ENCODE assay signal across 8 mouse cellular contexts in genomic region chr12:3810455-3810854, GRCm38 (mm10). TPM values are rescaled to one million over a fixed set of nuclear protein-coding genes. Genes with fewer than 3 reads are reported as not detected.
DNase-seq lines count a peak whose midpoint lies in the region; ATAC-seq and TF ChIP-seq lines count a peak whose summit lies in the region.
"Had no signal": no experiment of that assay in that cellular context is flagged by ENCODE, and none has a peak within 500 bp of the region (broad histone marks: within the 10 kb centered on the region; RNA-seq: fewer than 3 reads in every experiment).

No protein-coding gene starts in this region.

- H3K36me3 ChIP-seq in hindbrain, embryonic 13.5 days = no peaks in the 10 kb centered on the region
- no peaks in the 10 kb centered on the region for H3K36me3 ChIP-seq in hindbrain, embryonic 12.5 days
- no peaks in the 10 kb centered on the region for H3K36me3 ChIP-seq in lung, embryonic 16.5 days (ENCODE audit: control insufficient read depth, insufficient read depth, low read length)
- H3K36me3 ChIP-seq in intestine, postnatal 0 days (ENCODE audit: control insufficient read depth, insufficient read depth) = 0 out of 2 replicates have a peak, but pooled peaks cover 3% of the 10 kb centered on the region
- 0 out of 2 replicates have a peak, but pooled peaks cover 5% of the 10 kb centered on the region for H3K36me3 ChIP-seq in stomach, embryonic 15.5 days

- ATAC-seq in hindbrain, embryonic 13.5 days (ENCODE audit: low FRiP score) = no peak
- no peak for ATAC-seq in hindbrain, embryonic 12.5 days (ENCODE audit: low FRiP score)
- no peak for ATAC-seq in lung, embryonic 16.5 days (ENCODE audit: low read depth)
- no peak for ATAC-seq in intestine, postnatal 0 days
- no peak for ATAC-seq in stomach, embryonic 15.5 days (ENCODE audit: insufficient read depth, low FRiP score, low read depth)

- H3K4me1 ChIP-seq in hindbrain, embryonic 13.5 days (replicated peaks) = peaks cover 64% of the 10 kb centered on the region
- H3K4me1 ChIP-seq in hindbrain, embryonic 12.5 days = peaks cover 44% of the 10 kb centered on the region
- peaks cover 50% of the 10 kb centered on the region for H3K4me1 ChIP-seq in lung, embryonic 16.5 days (replicated peaks; ENCODE audit: control insufficient read depth, insufficient read depth, low read length)
- peaks cover 25% of the 10 kb centered on the region for H3K4me1 ChIP-seq in intestine, postnatal 0 days (replicated peaks; ENCODE audit: control insufficient read depth, insufficient read depth, low read length)
- H3K4me1 ChIP-seq in stomach, embryonic 15.5 days = peaks cover 61% of the 10 kb centered on the region

- H3K9me3 ChIP-seq in hindbrain, embryonic 13.5 days = no peaks in the 10 kb centered on the region
- no peaks in the 10 kb centered on the region for H3K9me3 ChIP-seq in hindbrain, embryonic 12.5 days (replicated peaks)
- H3K9me3 ChIP-seq in lung, embryonic 16.5 days (ENCODE audit: control insufficient read depth, low read length) = no peaks in the 10 kb centered on the region
- H3K9me3 ChIP-seq in intestine, postnatal 0 days (ENCODE audit: control insufficient read depth) = no peaks in the 10 kb centered on the region
- no peaks in the 10 kb centered on the region for H3K9me3 ChIP-seq in stomach, embryonic 15.5 days

- WGBS in hindbrain, embryonic 13.5 days = 48% methylated on average over 4 of the region's 4 CpGs
- WGBS in hindbrain, embryonic 12.5 days = 52% methylated on average over 4 of the region's 4 CpGs
- 23% methylated on average over 4 of the region's 4 CpGs for WGBS in lung, embryonic 16.5 days
- 4% methylated on average over 4 of the region's 4 CpGs for WGBS in intestine, postnatal 0 days
- WGBS in stomach, embryonic 15.5 days = 15% methylated on average over 4 of the region's 4 CpGs

- no peak overlapping the region for H3K27ac ChIP-seq in hindbrain, embryonic 13.5 days
- no peak overlapping the region for H3K27ac ChIP-seq in hindbrain, embryonic 12.5 days
- peak overlapping the region; percentile 32; the same call in 1 of the 2 replicates for H3K27ac ChIP-seq in lung, embryonic 16.5 days (ENCODE audit: low read length)
- no peak overlapping the region for H3K27ac ChIP-seq in intestine, postnatal 0 days (ENCODE audit: low read depth, low read length)
- H3K27ac ChIP-seq in stomach, embryonic 15.5 days = peak overlapping the region; percentile 44; the same call in 1 of the 2 replicates

- no peaks in the 10 kb centered on the region for H3K27me3 ChIP-seq in hindbrain, embryonic 13.5 days
- no peaks in the 10 kb centered on the region; the same call in 1 of the 2 replicates for H3K27me3 ChIP-seq in hindbrain, embryonic 12.5 days
- no peaks in the 10 kb centered on the region for H3K27me3 ChIP-seq in lung, embryonic 16.5 days (ENCODE audit: control insufficient read depth, insufficient read depth, low read depth, low read length)
- no peaks in the 10 kb centered on the region for H3K27me3 ChIP-seq in intestine, postnatal 0 days (replicated peaks; ENCODE audit: control insufficient read depth, insufficient read depth, low read length)
- H3K27me3 ChIP-seq in stomach, embryonic 15.5 days (replicated peaks) = no peaks in the 10 kb centered on the region

- no peak for TF ChIP-seq CTCF in intestine, postnatal 0 days (IDR thresholded peaks at IDR 0.05; ENCODE audit: low read depth)

- DNase-seq in lung, postnatal 4 days = no peak
- DNase-seq in thymus, postnatal 0 days (ENCODE audit: low spot score) = no peak
- DNase-seq: right cerebral cortex, postnatal 25 days had no signal

- no peak overlapping the region for H3K4me3 ChIP-seq in hindbrain, embryonic 13.5 days
- no peak overlapping the region for H3K4me3 ChIP-seq in hindbrain, embryonic 12.5 days
- H3K4me3 ChIP-seq in lung, embryonic 16.5 days (ENCODE audit: low read length) = 0 out of 2 replicates have a peak overlapping the region, but pooled peaks have one; percentile 10
- H3K4me3 ChIP-seq in intestine, postnatal 0 days (ENCODE audit: low read depth, low read length) = no peak overlapping the region
- no peak overlapping the region for H3K4me3 ChIP-seq in stomach, embryonic 15.5 days (replicated peaks)

- no peak overlapping the region for H3K4me2 ChIP-seq in hindbrain, embryonic 13.5 days
- H3K4me2 ChIP-seq in hindbrain, embryonic 12.5 days (replicated peaks) = no peak overlapping the region
- peak overlapping the region; percentile 35 for H3K4me2 ChIP-seq in lung, embryonic 16.5 days (ENCODE audit: low read depth, low read length)
- H3K4me2 ChIP-seq in intestine, postnatal 0 days (replicated peaks; ENCODE audit: low read depth) = peak overlapping the region; percentile 21; the same call in 1 of the 2 replicates
- H3K4me2 ChIP-seq in stomach, embryonic 15.5 days = peak overlapping the region; percentile 38

- peak overlapping the region; percentile 43; the same call in 1 of the 2 replicates for H3K9ac ChIP-seq in hindbrain, embryonic 13.5 days
- no peak overlapping the region for H3K9ac ChIP-seq in hindbrain, embryonic 12.5 days
- peak overlapping the region; percentile 43 for H3K9ac ChIP-seq in lung, embryonic 16.5 days (ENCODE audit: low read length)
- H3K9ac ChIP-seq in intestine, postnatal 0 days (ENCODE audit: low read depth, low read length) = no peak overlapping the region
- H3K9ac ChIP-seq in stomach, embryonic 15.5 days = no peak overlapping the region

RNA-seq across cellular contexts. Expression of gene Dnmt3a, which starts 4.6 kb away (rescaled TPM):
- polyA plus RNA-seq in hindbrain, embryonic 13.5 days (2015; fragmentation: Nextera tagmentation; extraction: Ambion mirVana) = 126 and 132 TPM in 2 replicates
- polyA plus RNA-seq in hindbrain, embryonic 12.5 days (2016; fragmentation: Nextera tagmentation; extraction: Ambion mirVana) = 166 and 180 TPM in 2 replicates
- 64.2 and 77.3 TPM in 2 replicates for polyA plus RNA-seq in lung, embryonic 16.5 days (2015; fragmentation: Nextera tagmentation; extraction: Ambion mirVana)
- 33.9 and 42.2 TPM in 2 replicates for polyA plus RNA-seq in intestine, postnatal 0 days (2015; fragmentation: Nextera tagmentation; extraction: Ambion mirVana)
- 126 and 133 TPM in 2 replicates for polyA plus RNA-seq in stomach, embryonic 15.5 days (2015; fragmentation: Nextera tagmentation; extraction: Ambion mirVana)
- 86.5 and 86.6 TPM in 2 replicates for polyA plus RNA-seq in thymus, postnatal 0 days (2015; fragmentation: Nextera tagmentation; extraction: Ambion mirVana)

Comparison
In these comparisons a context has a peak if more than half of its experiments do, and no peak if none do; other contexts are left out.
1. H3K9ac ChIP-seq: peak in hindbrain, embryonic 13.5 days (single experiment) and lung, embryonic 16.5 days (single experiment); none in hindbrain, embryonic 12.5 days (single experiment), intestine, postnatal 0 days (single experiment) and stomach, embryonic 15.5 days (single experiment).
2. H3K27ac ChIP-seq: peak in lung, embryonic 16.5 days (single experiment) and stomach, embryonic 15.5 days (single experiment); none in hindbrain, embryonic 13.5 days (single experiment), hindbrain, embryonic 12.5 days (single experiment) and intestine, postnatal 0 days (single experiment).
3. H3K4me2 ChIP-seq: peak in lung, embryonic 16.5 days (single experiment), intestine, postnatal 0 days (single experiment) and stomach, embryonic 15.5 days (single experiment); none in hindbrain, embryonic 13.5 days (single experiment) and hindbrain, embryonic 12.5 days (single experiment).